Mouse (Mus musculus) erythroblast, embryonic 14.5 days (primary cell): Measurements from ENCODE around the gene Kif26b.

Source experiments
- GATA1 ChIP-seq: IDR thresholded peaks from 2 replicates; pipeline ENCODE4 v1.6.1; 2012; ENCODE audit warnings: low read length, inconsistent platforms, mixed read lengths
- TAL1 ChIP-seq: IDR thresholded peaks from 3 replicates; pipeline ENCODE4 v1.6.1; 2012; ENCODE audit warnings: low read length, inconsistent platforms, mixed read lengths

GRCm38 (mm10) chr1:178666524-178666923 lies 137.6 kb downstream of the Kif26b start:
- TF ChIP-seq GATA1 = no peak
- no peak for TF ChIP-seq TAL1
